Mouse (Mus musculus): ENCODE measurements around the gene Olfr1393.

The Olfr1393 gene

DNA sequence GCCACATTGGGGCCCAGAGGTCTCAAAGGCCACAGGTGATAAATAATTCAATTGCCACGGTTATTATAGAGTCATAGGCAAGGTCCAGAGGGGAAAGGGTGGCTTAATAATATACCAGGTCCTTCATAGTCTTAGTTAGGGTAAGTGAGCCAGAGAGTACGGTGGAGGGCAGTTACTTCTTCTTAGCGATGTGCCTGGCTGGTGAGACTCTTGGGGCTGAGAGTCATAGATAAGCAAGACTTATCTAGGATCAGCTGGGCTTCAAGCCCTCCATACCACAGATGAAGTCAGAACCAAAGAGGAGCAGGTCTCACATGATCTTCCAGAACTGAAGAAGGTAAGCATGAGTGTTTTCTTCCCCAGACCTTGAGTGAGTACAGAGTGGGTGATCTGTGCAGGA lies at the start of gene Olfr1393:
Gene Olfr1393, plus strand, starts transcription at position 83 of the 400 bp plus-strand sequence.
- DNase-seq (ENCODE audit: low read depth) = no peak

DNA sequence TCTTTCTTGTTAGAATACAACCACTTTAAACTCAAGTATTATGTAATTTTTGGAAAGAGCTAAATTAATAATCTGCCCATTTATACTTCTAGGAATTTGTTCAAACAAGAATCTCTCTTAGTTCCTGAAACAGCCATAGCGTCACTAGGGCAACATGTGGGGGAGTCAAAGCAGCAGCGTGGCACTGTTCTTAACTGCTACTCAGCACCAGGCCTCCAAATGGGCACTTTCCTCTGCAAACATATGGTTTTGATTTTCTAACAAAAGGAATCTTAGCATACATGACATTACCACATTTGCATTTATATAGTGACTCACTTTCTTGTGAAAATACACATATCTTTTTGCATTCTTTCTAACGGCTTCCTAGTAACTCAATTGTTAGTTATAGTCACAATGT lies 45.3 kb upstream of the Olfr1393 start:
- DNase-seq (ENCODE audit: low read depth) = no peak

DNA sequence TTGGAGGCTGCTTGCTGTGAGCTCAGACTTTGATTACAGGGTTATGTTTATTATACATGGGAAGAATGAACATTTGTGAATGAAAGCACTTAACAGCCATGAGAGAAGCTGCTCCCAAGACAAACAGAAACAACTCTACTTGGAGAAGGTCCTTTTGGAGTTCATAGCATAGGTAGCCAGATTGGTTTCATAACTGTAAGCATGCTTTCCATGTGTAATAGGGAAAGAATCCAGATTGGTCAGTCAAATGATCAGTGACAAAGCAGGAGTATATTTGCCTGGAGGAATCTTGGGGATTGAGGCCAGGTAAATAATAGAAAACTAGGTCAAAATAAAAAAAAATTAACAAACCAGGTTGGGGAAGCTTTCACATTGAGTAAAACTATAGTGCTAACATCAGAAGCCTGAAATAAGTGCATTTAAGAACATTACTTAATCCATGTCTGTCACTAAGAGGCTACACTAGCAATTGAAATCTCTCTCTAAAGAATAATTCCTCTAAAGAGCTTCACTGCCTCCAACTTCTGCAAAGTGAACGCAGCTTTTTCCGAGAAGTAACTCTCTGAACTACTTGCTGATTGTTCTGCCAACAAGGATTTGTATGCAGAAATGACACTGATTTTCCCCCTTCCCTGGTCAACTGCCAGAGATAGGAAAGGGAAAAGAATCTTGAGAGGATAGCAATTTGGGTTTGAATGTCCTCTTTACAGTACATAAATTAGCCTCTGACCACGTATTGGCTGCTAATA lies 42.5 kb upstream of the Olfr1393 start:
- no peak for DNase-seq (ENCODE audit: low read depth)

DNA sequence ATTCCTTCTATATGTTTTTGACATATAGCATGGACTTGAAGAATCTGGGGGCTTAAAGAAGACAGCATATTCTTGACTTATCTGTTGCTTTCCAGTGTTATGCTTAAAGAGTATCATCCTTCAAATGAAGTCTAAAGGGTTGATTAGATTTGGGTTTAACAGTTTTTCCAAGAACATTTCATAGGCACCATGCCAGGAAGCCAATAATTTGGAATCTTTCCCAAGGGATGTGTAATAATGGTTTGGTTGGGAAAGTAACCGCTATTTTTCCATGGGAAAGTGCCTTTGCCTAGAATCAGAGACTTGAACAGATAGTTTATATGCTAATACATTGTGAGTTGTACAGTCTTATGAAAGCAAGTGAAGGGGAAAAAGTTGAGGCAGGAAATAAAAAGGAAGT lies 41.2 kb upstream of the Olfr1393 start:
- DNase-seq (ENCODE audit: low read depth) = no peak

DNA sequence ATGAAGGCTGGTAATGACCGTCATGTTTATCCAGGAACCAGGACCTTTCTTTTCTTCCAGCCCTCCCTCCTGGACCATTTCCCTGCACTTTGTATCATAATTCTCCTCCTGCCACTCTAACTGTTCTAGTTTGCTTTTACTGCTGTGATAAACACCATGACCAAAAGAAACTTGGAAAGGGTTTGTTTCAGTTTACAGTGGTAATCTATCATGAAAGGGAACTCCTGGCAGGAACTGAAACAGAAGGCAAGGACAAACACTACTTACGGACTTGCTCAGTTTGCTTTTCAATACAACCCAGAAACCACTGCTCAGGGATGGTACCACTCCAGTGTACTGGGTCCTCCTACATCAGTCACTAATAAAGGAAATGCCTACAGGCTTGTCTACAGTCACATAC lies 40.6 kb upstream of the Olfr1393 start:
- no peak for DNase-seq (ENCODE audit: low read depth)

DNA sequence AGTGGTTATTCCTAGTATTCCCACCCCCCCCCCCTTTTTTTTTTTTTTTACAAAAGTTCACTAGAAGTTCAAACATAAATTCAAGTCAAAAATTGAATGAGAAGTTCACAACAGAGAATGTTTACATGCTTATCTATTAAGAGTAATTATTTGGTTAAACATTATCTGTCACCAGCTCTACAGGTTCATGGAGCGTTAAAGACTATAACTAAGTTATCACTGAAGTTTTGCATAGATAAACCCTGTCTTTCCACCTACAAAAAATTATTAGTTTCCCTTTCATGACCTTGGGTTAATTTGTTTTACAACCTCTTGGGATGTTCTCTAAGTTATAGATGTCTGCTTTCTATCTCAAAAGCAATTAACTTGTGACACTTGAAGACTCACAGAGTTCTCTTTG lies 37.8 kb upstream of the Olfr1393 start:
- no peak for DNase-seq (ENCODE audit: low read depth)

DNA sequence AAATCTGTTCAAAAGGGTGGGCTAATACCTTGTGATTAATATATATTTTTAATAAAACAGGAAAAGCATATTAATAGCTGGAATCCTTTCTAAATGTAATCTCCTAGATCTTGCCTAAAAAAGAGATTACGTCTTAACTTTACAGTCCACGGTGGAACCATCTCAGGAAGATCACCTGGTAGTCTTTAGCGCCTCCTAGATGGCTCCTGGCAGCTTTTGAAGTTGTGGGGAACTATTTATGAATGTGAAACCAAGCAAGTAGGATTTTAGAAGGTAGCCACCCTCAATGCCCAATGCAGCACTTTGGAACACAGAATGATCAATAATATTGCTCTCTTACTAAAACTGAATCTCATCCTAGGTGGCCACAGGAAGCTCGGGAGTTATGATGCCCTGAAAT lies 37.2 kb upstream of the Olfr1393 start:
- DNase-seq (ENCODE audit: low read depth) = peak; percentile 20

DNA sequence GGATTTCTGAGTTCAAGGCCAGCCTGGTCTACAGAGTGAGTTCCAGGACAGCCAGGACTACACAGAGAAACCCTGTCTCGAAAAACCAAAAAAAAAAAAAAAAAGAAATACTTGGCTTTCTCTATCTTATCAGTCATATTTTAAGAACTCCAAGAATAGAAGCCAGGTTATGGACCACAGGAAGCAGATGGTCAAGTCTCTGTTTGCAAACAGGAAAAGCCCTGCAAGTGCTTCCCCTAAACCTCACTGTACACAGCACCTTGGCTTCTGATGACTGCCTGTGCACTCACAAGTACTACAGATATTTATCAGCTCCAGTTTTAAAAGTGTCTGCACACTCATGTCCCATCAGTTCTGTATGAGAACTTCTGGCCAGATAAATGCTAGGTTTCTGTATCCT lies 36.6 kb upstream of the Olfr1393 start:
- DNase-seq (ENCODE audit: low read depth) = no peak

DNA sequence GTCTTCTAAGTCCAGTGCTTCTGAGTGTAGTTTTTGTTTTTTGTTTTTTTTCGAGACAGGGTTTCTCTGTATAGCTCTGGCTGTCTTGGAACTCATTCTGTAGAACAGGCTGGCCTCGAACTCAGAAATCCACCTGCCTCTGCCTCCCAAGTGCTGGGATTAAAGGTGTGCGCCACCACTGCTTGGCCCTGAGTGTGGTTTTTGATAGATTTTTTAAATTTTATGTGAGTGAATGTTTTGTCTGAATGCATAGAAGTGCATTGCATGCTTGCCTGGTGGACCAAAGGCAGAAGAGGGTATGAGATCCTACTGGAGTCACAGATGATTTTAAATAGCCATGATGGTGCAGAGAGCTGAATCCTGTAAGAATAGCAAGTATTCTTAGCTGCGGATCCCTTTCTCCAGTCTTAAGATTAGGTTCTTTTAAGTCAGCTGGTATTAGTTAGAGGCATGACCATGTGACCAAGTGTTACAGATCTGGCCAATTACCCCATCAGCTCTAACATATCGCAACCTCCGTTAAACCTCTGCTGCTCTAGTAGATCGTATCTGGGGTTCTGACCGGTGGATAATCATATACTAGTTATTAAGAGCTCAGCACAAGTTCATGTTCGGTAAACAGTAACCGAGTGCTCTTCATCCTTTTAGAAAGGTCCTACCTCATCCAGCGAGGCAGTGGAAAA lies 35.0 kb upstream of the Olfr1393 start:
- no peak for DNase-seq (ENCODE audit: low read depth)

DNA sequence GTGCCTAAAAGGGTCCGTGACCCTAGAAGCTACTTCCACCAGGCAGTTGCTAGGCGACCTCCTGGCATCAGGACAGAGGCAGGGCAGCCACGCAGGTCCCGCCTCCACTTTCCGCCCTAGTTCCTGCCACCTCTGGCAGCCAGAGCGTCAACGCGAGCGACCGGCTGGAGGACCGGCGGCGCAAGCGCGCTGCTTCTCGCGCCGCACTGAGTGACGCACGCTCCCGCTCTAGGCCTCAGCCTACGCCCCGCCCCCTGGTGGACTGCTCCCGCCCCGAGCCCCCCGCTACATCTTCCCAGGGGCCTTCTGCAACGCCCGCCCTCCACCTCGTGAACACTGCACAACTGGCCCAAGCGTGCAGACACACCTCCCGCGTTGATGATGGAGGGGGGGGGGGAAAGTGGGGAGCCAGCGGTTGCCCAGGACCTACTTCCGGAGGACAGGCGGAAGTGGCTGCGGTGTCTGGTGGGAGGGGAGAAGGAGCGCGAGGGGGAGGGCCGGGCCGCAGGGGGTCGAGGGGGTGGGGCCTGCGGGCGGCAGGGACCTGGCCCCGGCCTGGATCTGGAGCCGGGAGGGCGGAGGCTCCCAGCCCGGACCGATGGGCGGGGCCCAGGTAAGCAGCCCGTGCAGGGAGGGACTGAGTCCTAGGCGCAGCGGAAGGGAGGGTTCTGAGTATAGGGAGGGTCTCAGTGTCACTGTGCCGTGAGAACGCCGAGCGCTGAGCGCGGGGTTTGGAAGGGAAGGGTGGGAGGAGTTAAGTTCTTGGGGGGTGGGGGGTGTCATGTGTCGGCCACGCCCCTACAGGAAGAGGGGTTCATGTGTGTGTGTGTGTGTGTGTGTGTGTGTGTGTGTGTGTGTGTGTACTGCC lies 34.1 kb upstream of the Olfr1393 start, which contains the start of gene Mgat1:
Gene Mgat1, plus strand, starts transcription at position 465 of the 868 bp plus-strand sequence.
- DNase-seq (ENCODE audit: low read depth) = peak; percentile 96

DNA sequence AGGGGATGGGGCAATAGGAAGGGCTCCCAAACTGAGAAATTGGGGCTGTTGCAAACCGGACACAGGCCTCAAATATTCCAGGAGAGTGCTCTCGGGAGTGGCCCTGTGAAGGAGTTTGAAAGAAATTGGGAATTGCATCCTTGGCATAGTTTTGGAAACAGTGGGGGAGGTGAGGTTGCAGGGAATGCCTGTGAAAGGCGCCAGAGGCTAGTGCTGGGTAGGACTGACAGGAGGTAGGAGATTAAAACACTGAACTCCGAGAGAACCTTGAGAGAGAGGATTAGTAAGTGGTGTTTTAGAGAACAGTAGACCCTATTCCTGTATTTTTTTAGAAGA lies 33.5 kb upstream of the Olfr1393 start:
- DNase-seq (ENCODE audit: low read depth) = no peak

DNA sequence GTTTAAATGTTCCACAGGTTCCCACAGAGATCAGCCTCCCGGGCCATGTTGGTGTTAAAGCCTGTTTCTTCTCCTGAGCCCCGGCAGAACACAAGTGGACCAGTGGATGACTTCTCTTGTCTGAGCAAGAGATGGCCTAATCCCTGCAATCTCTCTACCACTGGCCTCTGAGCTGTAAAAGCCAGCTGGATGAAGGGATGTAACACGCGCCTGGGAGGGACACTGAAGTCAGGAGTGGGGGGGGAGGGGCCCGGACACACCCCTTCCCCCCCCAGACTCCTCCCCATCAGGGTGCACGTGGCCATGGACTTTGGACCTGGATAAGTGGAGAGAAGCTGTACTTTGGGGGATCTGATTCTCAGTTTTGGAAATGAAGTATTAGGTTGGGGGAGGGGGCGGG lies 32.9 kb upstream of the Olfr1393 start:
- DNase-seq (ENCODE audit: low read depth) = peak; percentile 62

DNA sequence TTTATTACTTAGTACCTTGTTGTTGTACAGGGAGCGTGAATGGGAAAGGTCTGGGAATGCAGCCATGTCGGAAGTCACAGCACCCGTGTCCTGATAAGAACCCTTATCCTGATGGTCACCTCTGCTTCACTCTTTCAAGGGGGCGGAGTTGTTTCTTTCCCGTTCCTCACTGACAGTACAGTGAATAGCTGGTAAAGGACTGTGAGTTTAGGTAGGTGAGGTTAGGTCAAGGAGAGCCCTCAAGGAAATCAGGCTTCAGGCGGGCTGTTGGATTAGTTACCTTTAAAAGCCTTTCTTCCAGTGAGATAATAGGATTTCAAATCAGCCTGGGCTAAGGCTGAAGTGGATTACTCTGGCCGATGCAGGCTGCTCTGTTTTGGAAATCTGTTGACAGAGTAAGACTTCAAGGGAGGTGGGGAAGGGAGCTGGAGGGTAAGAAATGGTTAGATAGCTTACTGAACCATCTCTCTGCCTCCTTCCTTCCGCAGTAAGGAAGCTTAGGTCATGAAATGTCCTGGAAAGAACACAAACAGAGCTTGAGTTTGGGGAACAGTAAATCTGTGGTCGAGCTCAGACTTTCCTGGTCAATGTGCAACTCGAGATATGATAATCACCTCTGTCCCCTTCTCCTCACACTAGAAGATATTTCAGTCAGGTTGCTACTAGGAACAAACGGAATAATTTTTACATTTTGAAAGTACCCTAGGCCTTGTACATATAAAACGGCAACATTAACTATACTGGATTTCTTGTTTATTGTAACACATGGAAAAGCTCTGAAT lies 32.3 kb upstream of the Olfr1393 start:
- no peak for DNase-seq (ENCODE audit: low read depth)

DNA sequence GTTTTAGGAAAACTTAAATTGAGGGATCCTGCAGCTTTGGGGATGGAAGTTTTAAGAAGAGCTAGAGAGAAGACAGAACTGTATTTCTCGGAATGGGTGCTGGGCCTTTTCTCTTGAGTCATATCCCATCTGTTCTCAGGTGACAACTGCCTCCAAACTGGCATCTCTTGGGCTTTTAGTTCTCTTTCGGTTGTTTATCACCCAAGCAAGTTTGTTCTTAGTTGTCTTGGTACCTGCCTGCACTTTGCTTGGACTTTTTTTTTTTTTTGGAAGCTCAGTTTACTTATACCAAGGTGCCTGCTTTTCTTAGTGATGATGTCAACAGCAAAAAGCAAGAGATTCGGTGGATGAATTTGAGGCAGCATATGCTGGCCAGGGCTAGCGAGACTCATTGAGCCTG lies 31.6 kb upstream of the Olfr1393 start:
- DNase-seq (ENCODE audit: low read depth) = no peak

DNA sequence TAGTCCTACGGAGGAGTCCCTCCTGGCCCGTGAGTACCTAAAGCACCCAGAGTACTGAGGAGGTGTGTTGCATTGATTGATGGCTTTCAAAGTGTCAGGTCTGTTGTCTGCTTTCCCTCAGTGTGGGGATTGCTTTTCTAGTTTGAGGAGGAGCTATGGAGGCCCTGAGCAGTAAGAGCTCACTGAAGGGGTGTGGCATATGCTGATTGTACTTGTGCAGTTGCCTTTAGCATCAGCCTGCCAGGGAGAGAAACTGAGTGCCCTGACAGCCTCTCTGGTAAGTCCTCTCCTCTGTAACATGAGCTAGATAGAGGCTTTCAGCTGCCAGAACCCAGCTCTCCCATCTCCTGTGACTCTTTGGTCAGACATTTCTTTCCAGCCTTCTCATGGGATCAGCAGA lies 30.8 kb upstream of the Olfr1393 start:
- DNase-seq (ENCODE audit: low read depth) = peak; percentile 74

DNA sequence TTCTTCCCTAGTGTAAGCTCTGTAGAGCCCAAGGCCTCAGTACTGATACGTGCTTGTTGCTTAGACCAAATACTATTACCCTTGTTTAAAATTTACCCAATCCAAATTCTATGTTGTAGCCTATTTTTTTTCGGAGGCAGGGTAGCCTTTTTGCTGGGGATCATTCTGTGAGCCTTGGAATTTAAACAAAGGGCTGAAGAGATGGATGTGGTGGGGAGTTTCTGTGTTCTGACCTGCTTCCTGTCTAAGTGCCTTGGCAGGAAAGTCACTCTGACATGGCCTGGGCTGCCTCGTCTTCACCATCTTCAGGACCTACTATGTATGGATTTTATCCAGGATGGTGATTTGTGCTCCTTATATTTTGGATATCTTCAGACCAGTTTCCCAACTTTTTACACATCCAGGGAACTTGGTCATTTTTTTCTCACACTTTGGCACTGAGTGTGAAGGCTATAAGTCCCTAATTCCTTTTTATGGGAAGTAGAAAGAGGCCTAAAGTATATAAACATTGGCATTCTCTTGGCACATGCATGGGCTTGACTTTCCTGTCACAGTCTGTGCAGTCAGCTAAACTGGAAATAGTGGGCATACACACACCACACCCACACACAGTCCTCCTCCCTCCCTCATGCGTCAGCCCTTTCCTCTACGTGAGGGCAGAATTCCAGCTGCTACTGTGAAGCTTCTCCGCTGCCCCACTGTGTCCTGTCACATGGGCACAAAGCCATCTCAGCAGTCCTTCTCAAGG lies 29.7 kb upstream of the Olfr1393 start:
- peak; percentile 72 for DNase-seq (ENCODE audit: low read depth)

DNA sequence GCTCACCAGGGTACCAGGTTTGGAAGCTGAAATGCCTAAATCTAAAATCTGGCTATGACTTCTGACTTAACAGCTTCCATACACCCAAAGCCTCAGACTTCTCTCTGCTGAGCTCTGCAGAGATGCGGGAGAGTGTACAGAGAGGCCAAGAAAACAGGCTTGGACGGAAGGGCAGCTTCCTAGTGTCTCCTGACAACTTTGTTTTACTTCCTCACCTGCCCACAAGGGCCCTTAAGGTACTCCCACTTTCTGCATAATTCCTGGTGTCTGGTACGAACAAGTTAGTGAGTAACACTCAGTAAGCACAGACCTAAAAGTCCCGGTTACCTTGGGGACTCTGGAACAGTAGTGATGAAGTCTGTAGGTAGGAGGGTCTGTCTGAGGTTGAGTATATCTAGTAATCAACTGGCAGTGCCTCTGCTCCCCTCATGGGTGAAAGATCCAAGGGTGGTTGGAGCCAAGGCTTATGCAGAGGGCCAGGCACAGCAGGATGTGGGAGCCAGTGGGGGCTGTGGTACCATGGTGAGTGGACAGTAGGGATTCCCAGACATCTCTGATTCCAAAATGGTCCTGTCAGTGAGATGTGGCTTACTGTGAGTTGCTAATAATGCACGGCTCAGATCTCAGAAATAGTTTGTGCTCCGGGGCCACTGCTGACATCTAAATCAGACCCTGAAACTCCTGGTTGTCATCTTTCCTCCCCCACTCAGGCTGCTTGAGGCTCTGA lies 29.0 kb upstream of the Olfr1393 start:
- peak; percentile 64 for DNase-seq (ENCODE audit: low read depth)

DNA sequence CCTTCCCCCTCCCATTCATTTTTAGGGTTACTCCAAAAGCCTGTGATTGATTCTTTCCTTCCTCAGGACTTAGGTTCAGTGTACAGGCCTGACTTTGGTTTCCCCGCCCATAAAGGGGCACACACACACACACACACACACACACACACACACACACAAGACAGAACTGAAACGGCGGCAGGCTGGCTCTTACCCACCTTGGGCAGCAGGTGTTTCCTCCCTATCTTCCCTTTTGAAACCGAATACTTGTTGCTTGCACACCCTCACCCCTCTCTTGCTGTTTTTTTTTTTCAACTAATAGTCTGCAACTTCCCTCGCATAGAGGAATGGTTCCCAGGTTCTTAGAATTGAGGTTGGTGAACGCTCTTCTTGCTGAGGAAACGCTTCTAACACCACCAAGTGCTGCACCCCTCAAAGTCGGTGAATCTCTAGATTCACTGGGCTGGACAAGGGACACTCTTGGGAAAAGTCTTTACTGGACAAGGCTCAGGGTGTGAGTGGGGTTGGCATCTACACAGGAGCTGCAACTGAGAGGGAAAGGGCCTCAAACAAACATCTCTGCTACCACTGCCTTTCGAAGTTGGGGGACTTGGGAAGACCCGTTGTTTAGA lies 28.2 kb upstream of the Olfr1393 start:
- peak; percentile 84 for DNase-seq (ENCODE audit: low read depth)

DNA sequence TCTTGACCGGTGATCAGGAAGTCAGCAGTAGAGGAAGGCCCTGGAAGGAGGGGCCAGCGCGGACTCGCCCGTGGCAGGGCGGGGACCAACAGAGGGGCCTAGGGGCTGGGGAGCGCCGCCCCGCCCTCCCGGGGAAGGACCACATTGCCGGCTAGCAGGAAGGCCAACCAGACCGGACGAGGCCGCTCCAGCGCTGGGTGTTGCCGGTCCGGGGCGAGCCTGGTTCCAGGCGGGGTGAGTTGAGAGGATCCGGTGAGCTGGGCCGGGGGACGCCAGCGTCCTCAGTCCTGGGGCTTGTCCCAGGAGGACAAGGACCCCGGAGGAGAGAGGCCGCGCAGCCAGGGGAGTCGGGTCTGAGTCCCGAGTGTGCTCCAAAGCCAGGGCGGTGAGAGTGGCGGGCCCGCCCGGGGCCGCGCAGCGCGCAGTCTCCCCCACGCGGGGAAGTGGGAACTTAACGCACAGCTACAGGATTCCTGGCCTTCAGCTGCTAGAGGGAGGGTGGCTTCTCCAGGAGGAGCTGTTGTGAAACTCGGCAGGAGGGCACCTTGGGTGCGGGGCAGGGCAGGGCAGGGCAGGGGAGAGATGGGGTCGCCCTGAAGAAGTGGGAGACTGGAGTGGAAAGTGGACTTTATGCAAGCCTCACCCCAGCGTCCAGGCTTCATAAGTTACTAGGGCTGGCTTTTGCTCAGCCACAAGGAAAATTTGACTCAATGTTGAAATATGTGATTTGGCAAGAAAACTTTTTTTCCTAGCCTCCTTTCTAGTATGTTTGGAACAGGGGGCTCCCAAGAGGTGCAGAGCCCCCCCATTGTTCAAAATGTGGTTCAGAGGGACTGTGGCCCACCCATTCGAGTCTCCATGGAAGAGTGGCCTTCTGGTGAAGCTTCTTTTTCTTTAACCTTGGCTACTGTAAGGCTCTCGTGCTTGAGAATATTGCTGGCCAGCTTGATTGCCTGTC lies 27.4 kb upstream of the Olfr1393 start:
- DNase-seq (ENCODE audit: low read depth) = peak; percentile 86
